Mouse (Mus musculus) stomach, embryonic 16.5 days (tissue): Measurements from ENCODE around the gene Tmub2. TPM values are rescaled to one million over a fixed set of nuclear protein-coding genes. Genes with fewer than 3 reads are reported as not detected.
A peak's percentile ranks its signal among the peaks of the same experiment; 100 is the strongest.

Experiments
- ATAC-seq: fragments of 200-750 bp; cut with Nextera tagmentation; 2 replicates; pipeline ENCODE4 v1.8.0; 2017; ENCODE audit warnings: moderate number of reproducible peaks, moderate TSS enrichment; ENCODE audit not compliant: insufficient read depth, low FRiP score
- H3K27ac ChIP-seq: fragments of 300-500 bp; sonication (generic); 2 replicates; pipeline ENCODE4 v1.5.1; 2014; ENCODE audit warnings: low read length
- H3K27me3 ChIP-seq: fragments of 300-500 bp; sonication (generic); 2 replicates; pipeline ENCODE4 v1.6.1; 2014; ENCODE audit warnings: low read length, control low read depth, mixed read lengths; ENCODE audit not compliant: control insufficient read depth, insufficient read depth
- H3K36me3 ChIP-seq: fragments of 300-500 bp; sonication (generic); 2 replicates; pipeline ENCODE4 v1.6.1; 2014; ENCODE audit warnings: low read length; ENCODE audit not compliant: control insufficient read depth, insufficient read depth
- H3K4me1 ChIP-seq: fragments of 300-500 bp; sonication (generic); 2 replicates; pipeline ENCODE4 v1.6.1; 2014; ENCODE audit warnings: low read length, control low read depth, mixed read lengths; ENCODE audit not compliant: control insufficient read depth, insufficient read depth
- H3K4me2 ChIP-seq: fragments of 300-500 bp; sonication (generic); 2 replicates; pipeline ENCODE4 v1.6.1; 2014; ENCODE audit warnings: low read depth, low read length, mixed read lengths
- H3K4me3 ChIP-seq: fragments of 300-500 bp; sonication (generic); replicated peaks from 2 replicates; pipeline ENCODE4 v1.5.1; 2014; ENCODE audit warnings: mild to moderate bottlenecking, low read length
- H3K9ac ChIP-seq: fragments of 300-500 bp; sonication (generic); 2 replicates; pipeline ENCODE4 v1.6.1; 2014; ENCODE audit warnings: low read length
- H3K9me3 ChIP-seq: fragments of 300-500 bp; sonication (generic); replicated peaks from 2 replicates; pipeline ENCODE4 v1.6.1; 2016; ENCODE audit warnings: low read length, control low read depth; ENCODE audit not compliant: control insufficient read depth
- WGBS: fragments of 180-500 bp; shearing (Covaris S2); extraction: QIAGEN DNeasy Blood & Tissue Kit; methylation state at CpG from one replicate; pipeline ENCODE4 v1.1.7; 2014; 5-methylcytosine and 5-hydroxymethylcytosine counted together
- polyA plus RNA-seq: library from polyadenylated mRNA; unstranded; fragments of >200 nt; fragmentation: Nextera tagmentation; extraction: Ambion mirVana; gene quantifications from 2 replicates; pipeline ENCODE4 v1.2.1, GENCODE M21; 2015

The Tmub2 gene
- polyA plus RNA-seq, 1 experiment from 2014 or later, result 53.0 TPM

DNA sequence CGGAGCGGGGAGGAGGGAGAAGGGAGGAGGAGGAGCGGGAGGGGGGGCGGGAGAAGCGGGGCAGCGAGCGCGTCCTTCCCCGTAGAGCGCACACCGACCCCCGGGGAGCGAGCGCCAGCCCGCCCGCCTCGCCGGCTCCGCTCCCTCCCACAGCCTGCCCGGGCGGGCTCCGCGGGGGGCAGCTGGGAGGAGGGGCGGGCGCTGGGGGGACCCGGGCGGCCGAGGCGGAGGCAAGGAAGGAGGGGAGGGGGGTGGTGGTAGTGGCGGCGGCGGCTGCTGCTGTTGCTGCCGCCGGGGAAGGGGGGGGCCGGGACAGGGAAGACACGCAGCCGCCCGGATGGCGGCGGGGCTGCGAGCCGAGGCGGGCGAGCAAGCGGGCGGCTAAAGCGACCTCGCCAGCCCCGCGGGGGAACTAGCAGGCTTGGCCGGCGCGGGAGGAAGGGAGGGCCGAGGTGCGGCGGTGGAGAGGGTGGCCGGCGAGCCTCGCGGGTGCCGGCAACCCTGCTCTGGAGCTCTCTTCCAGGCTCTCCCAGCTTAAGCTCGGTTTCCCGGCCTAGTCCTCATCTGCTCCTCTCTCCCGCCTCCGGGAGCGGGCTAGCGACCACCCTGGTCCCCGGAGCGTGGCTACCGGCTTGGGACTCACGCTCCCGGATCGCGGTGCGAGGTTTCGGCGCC is 33.3 kb downstream of the Tmub2 start:
- H3K9me3 ChIP-seq, result no peaks in the 10 kb centered on the region
- under 1% methylated on average over 33 of the region's 77 CpGs for WGBS
- peak; percentile 68 for ATAC-seq
- H3K4me3 ChIP-seq, result peak overlapping the region; percentile 98
- H3K27me3 ChIP-seq, result no peaks in the 10 kb centered on the region
- H3K36me3 ChIP-seq, result peaks cover 15% of the 10 kb centered on the region
- H3K27ac ChIP-seq, result peak overlapping the region; percentile 99
- peak overlapping the region; percentile 100 for H3K9ac ChIP-seq
- H3K4me1 ChIP-seq, result peaks cover 23% of the 10 kb centered on the region
- H3K4me2 ChIP-seq, result peak overlapping the region; percentile 78

DNA sequence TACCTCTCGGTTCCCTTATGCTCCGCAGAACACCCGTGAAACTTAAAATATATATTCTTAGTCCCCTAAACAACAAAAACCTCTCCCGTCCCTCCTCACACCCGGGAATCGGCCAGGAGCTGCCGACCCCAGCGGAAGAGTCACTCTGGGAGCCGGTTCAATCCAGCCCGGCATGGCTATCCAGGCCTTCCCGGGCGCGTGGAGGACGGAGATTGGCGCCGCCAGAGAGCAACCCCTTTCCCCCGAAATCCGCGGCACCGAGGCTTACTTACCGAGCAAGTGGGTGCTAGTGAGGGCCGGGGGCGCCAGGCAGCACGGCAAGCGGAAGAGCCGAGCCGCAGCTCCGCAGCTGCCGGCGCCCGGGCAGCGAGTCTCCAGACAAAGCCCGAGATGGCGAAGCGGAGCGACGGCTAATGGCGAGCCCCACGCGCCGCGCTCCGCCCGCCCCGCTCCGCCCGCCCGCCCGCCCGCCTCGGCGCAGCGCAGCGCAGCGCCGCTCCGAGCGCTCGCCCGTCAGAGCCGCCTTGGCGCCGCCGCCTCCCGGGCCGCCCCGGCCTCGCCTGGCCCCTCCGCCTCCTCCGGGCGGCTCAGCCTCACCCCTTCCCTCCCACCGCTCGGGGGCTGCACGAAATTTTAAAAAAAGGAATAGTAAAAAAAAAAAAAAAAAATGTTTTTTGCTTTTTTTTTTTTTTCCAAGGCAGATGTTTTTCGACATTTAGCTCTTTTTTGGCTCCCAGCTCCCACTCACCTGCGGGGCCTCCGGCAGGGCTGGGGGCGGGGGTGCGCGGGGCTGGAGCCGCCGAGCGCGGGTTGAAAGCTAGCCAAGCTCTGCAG is 34.1 kb downstream of the Tmub2 start:
- Histone ChIP-seq H3K36me3 (peaks cover 10% of the 10 kb centered on the region), H3K9ac (peak overlapping the region; percentile 100), H3K9me3 (no peaks in the 10 kb centered on the region), H3K4me3 (peak overlapping the region; percentile 98), H3K27me3 (no peaks in the 10 kb centered on the region), H3K4me2 (peak overlapping the region; percentile 78), H3K27ac (peak overlapping the region; percentile 99), H3K4me1 (peaks cover 23% of the 10 kb centered on the region)
- under 1% methylated on average over 84 of the region's 84 CpGs for whole genome bisulfite sequencing
- ATAC-seq, result peak; percentile 16; the same call in 1 of the 2 replicates

DNA sequence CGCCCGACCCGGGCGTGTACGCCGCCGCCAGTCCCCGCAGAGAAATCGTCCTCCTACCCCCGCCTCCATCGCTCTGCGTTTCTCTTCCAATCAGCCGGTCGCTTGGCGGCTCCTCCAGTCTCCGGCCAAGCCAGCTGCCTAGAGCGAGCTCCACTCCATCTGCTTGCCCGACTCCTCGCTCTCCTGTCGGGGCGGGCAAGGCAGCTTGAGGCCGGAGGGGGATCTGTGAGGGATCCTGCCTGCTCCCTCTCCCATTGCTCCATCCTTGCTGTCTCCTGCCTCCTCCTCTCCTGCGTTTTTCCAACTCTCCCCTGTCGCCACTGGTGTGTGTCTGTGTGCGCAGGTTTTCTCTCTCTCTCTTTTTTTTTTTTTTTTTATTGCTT is 34.7 kb downstream of the Tmub2 start, which contains the start of gene Ubtf:
TSS of gene Ubtf (minus strand) at position 333 of the 383 bp plus-strand sequence.
- Histone ChIP-seq H3K36me3 (0 out of 2 replicates have a peak, but pooled peaks cover 4% of the 10 kb centered on the region), H3K27me3 (no peaks in the 10 kb centered on the region), H3K27ac (peak within 1 kb of the TSS; percentile 99), H3K9ac (peak within 1 kb of the TSS; percentile 100), H3K4me2 (peak within 1 kb of the TSS; percentile 78), H3K4me3 (peak within 1 kb of the TSS; percentile 98), H3K9me3 (no peaks in the 10 kb centered on the region), H3K4me1 (peaks cover 23% of the 10 kb centered on the region)
- under 1% methylated on average over 25 of the region's 25 CpGs for WGBS
- peak; percentile 2; the same call in 1 of the 2 replicates for ATAC-seq

DNA sequence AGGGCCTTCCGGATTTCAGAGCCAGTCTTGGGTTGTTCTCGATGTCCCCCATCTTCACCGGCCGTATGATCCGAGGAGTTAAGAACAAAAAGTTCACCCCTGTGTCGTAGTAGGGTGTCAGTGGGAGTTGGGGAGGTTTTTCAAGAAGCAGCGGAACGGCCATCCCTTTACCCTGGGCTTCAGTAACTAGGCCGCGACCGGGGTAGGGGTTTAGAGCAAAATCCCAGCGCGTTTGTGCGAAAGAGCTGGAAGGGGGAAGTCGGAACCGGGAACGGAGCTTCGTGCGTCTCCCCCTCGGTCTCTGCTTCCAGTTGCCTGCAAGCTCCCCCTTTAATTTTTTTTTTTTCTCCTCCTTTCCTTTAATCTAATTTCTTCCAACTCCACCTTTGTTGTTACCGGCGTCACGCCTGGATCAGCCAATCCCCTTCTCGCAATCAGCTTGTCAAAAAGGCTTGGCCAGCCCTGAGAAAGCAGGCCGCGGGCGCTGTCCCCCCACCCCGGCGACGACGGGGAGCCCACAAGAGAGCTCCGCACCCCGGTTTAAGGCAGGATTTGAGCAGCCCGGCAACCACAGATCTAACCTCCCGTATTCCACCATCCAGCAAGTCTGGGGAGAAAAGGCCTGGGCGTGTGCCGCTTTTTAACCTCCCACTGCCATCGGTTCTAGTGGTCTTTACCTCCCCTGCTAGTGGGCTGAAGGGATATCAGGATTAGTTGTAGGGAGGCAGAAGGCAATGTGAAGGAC is 35.4 kb downstream of the Tmub2 start:
- H3K4me1 ChIP-seq, result peaks cover 22% of the 10 kb centered on the region
- no peaks in the 10 kb centered on the region for H3K27me3 ChIP-seq
- peak overlapping the region; percentile 78 for H3K4me2 ChIP-seq
- peak overlapping the region; percentile 100 for H3K9ac ChIP-seq
- H3K4me3 ChIP-seq, result peak overlapping the region; percentile 98
- no peaks in the 10 kb centered on the region for H3K36me3 ChIP-seq
- under 1% methylated on average over 38 of the region's 38 CpGs for WGBS
- H3K9me3 ChIP-seq, result no peaks in the 10 kb centered on the region
- peak; percentile 16; the same call in 1 of the 2 replicates for ATAC-seq
- H3K27ac ChIP-seq, result peak overlapping the region; percentile 99

DNA sequence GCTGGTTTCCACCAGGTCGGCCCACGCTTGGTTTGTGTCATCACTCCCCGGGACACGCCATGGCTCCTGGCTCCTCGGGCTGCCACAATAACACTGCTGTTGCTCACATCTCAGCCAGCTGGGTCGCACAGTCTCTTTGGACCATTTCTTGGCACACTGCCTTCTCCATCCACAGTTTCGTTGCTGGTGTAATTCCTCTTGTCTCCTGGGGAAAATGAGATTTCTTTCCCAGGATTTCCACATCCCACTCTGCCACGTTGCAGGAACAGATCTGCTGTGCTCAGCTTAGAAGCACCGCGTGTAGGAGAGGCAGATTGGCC is 35.9 kb downstream of the Tmub2 start:
- no peaks in the 10 kb centered on the region for H3K27me3 ChIP-seq
- H3K36me3 ChIP-seq, result no peaks in the 10 kb centered on the region
- H3K4me2 ChIP-seq, result peak overlapping the region; percentile 78
- peak overlapping the region; percentile 98 for H3K4me3 ChIP-seq
- H3K4me1 ChIP-seq, result peaks cover 17% of the 10 kb centered on the region
- H3K9ac ChIP-seq, result peak overlapping the region; percentile 100
- ATAC-seq, result no peak
- 11% methylated on average over 10 of the region's 10 CpGs for WGBS
- no peaks in the 10 kb centered on the region for H3K9me3 ChIP-seq
- peak overlapping the region; percentile 99 for H3K27ac ChIP-seq

DNA sequence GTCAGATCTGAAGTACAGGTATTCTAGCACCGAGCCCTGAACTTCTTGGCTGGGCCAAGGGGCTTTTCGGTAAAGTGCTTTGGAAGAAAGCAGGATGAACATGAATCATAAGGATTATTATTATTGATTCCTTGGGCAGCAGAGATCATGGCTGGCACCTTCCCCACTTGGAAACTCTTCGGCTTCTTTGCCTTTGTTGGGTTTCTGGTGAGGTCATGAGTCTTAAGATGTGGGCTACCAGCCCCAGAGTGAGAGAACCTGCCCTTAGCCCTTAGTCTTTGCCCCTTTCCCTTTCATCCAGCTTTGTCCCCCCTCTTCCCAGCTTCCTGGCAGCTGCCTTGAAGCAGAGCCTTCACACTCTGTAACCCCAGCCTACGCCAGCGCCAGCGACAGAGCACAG is 37.2 kb downstream of the Tmub2 start:
- H3K4me3 ChIP-seq, result no peak overlapping the region
- WGBS, result 74% methylated on average over 6 of the region's 6 CpGs

DNA sequence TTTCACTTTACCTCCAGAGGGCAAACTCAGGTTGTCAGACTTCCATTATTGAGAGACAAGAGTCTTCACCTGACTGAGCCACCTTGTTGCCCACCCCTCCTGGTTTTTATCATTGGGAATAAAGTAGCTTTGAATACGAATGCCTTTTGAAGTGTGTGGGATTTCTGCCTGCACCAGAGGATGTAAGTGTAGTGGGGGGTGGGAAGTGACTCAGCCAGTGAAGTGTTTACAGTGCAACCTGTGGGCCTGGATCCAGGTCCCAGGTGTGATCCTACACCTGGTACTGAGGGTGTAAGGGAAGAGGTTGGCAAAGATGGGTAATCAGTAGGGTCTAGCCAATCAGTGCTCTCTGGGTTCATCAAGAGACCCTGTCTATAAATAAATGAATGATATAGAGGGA is 38.8 kb downstream of the Tmub2 start:
- no peak for ATAC-seq
- Histone ChIP-seq H3K27me3 (no peaks in the 10 kb centered on the region), H3K36me3 (no peaks in the 10 kb centered on the region), H3K9me3 (no peaks in the 10 kb centered on the region), H3K27ac (no peak overlapping the region), H3K4me1 (peaks cover 9% of the 10 kb centered on the region), H3K9ac (no peak overlapping the region), H3K4me3 (no peak overlapping the region), H3K4me2 (no peak overlapping the region)
- whole genome bisulfite sequencing, result 69% methylated on average over 1 of the region's 1 CpGs

More for the DNA sequence above, 37.2 kb downstream of the Tmub2 start:
- no peak overlapping the region for H3K9ac ChIP-seq
- no peaks in the 10 kb centered on the region for H3K9me3 ChIP-seq
- H3K27ac ChIP-seq, result no peak overlapping the region
- ATAC-seq, result no peak
- H3K27me3 ChIP-seq, result no peaks in the 10 kb centered on the region
- H3K36me3 ChIP-seq, result no peaks in the 10 kb centered on the region
- H3K4me1 ChIP-seq, result peaks cover 9% of the 10 kb centered on the region
- H3K4me2 ChIP-seq, result no peak overlapping the region

DNA sequence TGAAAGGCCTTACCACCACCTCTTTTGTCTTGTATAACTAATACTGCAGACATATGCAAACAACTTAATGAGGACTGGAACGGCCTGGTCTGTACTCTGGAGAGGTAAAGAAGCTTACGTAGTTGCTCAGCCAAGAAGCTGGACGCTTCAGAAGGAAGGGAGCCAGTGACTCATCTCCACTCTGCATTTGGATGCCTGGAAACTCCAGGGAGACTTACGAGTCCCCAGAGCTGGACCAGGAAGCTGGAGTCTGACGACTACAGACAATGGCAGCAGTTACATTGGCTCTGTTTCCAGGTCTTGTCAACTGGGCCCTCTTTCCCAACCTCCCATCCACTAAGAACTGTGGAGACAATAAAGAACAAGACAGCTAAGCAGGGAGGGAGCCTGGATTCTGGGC is 42.5 kb downstream of the Tmub2 start:
- H3K9ac ChIP-seq, result no peak overlapping the region
- H3K4me3 ChIP-seq, result no peak overlapping the region
- H3K4me2 ChIP-seq, result no peak overlapping the region
- H3K4me1 ChIP-seq, result no peaks in the 10 kb centered on the region
- ATAC-seq, result no peak
- no peaks in the 10 kb centered on the region for H3K36me3 ChIP-seq
- no peaks in the 10 kb centered on the region for H3K9me3 ChIP-seq
- WGBS, result 51% methylated on average over 5 of the region's 5 CpGs
- no peak overlapping the region for H3K27ac ChIP-seq
- no peaks in the 10 kb centered on the region for H3K27me3 ChIP-seq
